Mouse (Mus musculus): ENCODE data around the gene Sec22a. TPM values are rescaled to one million over a fixed set of nuclear protein-coding genes. Genes with fewer than 3 reads are reported as not detected.
A peak's percentile ranks its signal among the peaks of the same experiment; 100 is the strongest.

Gene Sec22a
- total RNA-seq, 2 experiments from 2014 or later, result 14.2 to 18.6 TPM

DNA sequence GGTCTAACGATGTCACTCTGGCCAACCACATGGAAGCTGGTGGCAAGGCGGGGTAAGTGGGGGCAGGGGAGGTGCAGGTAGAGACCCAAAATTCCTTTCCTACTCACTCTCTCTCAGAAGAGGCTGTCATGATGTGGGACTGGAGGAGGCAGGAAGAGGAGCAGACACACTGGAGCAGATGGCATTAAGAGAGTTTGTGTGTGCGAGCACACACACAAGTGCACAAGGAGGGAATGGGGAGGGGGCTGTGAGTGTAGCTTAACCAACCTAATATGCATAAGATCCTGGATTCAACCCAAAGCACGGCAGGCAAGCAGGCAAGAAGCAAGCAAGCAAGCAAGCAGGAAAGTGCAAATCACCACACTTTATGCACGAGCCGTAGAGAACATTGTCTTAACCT is 92.8 kb downstream of the Sec22a start:
- intact Hi-C loops (cut with DNase I), result loop anchor here (1.0 to 5.0 kb wide), 3 partner anchors 114 to 214 kb away; no protein-coding TSS in a partner anchor
- no peak for DNase-seq (ENCODE audit: low spot score in 2 of 2)

- intact Hi-C loops (cut with DNase I), result loop anchor here (2.0 to 5.0 kb wide), 2 partner anchors 114 to 213 kb away; no protein-coding TSS in a partner anchor
- DNase-seq (ENCODE audit: low spot score in 2 of 2), result peak; percentile 75 to 85
These were observed 93.3 kb downstream of the Sec22a start for GRCm38 (mm10) chr16:35270353-35270934.

Other genes starting within 250 kb of the Sec22a start
- gene Adcy5, start 209.0 kb downstream of the Sec22a start, total RNA-seq (2021), result 100 to 1,000 TPM; 123 to 144 TPM
- 1 to 10 TPM; 3.1 to 6.7 TPM for gene Pdia5, start 127.0 kb upstream of the Sec22a start, total RNA-seq (2021)
- gene Sema5b, start 177.2 kb upstream of the Sec22a start, total RNA-seq (2021), result 10 to 100 TPM; 12.7 to 20.4 TPM

All from left cerebral cortex, postnatal 36 days (tissue).